Mouse (Mus musculus) limb, embryonic 15.5 days (tissue): ENCODE results near the gene Coq10a. TPM values are rescaled to one million over a fixed set of nuclear protein-coding genes. Genes with fewer than 3 reads are reported as not detected.

Experiments
- ATAC-seq: fragments of 200-750 bp; cut with Nextera tagmentation; 2 replicates; pipeline ENCODE4 v1.8.0; 2017; ENCODE audit warnings: low read depth, moderate TSS enrichment; ENCODE audit not compliant: insufficient number of reproducible peaks, low FRiP score, low TSS enrichment
- H3K27ac ChIP-seq: fragments of 300-500 bp; sonication (generic); 2 replicates; pipeline ENCODE4 v1.5.1; 2015; ENCODE audit warnings: moderate library complexity, mild to moderate bottlenecking, inconsistent platforms
- H3K27me3 ChIP-seq: fragments of 300-500 bp; sonication (generic); 2 replicates; pipeline ENCODE4 v1.6.1; 2015; ENCODE audit warnings: inconsistent platforms
- H3K36me3 ChIP-seq: fragments of 300-500 bp; sonication (generic); 2 replicates; pipeline ENCODE4 v1.6.1; 2015; ENCODE audit warnings: inconsistent platforms
- H3K4me1 ChIP-seq: fragments of 300-500 bp; sonication (generic); 2 replicates; pipeline ENCODE4 v1.6.1; 2015; ENCODE audit warnings: inconsistent platforms
- H3K4me2 ChIP-seq: fragments of 300-500 bp; sonication (generic); 2 replicates; pipeline ENCODE4 v1.6.1; 2015; ENCODE audit warnings: mild to moderate bottlenecking, inconsistent platforms
- H3K4me3 ChIP-seq: fragments of 300-500 bp; sonication (generic); 2 replicates; pipeline ENCODE4 v1.5.1; 2015; ENCODE audit warnings: mild to moderate bottlenecking, inconsistent platforms
- H3K9ac ChIP-seq: fragments of 300-500 bp; sonication (generic); 2 replicates; pipeline ENCODE4 v1.6.1; 2015; ENCODE audit warnings: inconsistent platforms
- H3K9me3 ChIP-seq: fragments of 300-500 bp; sonication (generic); 2 replicates; pipeline ENCODE4 v1.6.1; 2016; ENCODE audit warnings: inconsistent platforms
- WGBS: fragments of 180-500 bp; shearing (Covaris S2); methylation state at CpG from one replicate; pipeline ENCODE4 v1.1.7; 2015; 5-methylcytosine and 5-hydroxymethylcytosine counted together
- microRNA-seq: library from miRNA; unstranded; fragments of <30 nt; microRNA quantifications from one replicate; pipeline ENCODE4, GENCODE M21; 2016
- polyA plus RNA-seq: library from polyadenylated mRNA; unstranded; fragments of >200 nt; fragmentation: Nextera tagmentation; extraction: Ambion mirVana; gene quantifications from 2 replicates; pipeline ENCODE4 v1.2.1, GENCODE M21; 2015

The Coq10a gene
- polyA plus RNA-seq, 1 experiment from 2014 or later: 13.4 TPM

DNA sequence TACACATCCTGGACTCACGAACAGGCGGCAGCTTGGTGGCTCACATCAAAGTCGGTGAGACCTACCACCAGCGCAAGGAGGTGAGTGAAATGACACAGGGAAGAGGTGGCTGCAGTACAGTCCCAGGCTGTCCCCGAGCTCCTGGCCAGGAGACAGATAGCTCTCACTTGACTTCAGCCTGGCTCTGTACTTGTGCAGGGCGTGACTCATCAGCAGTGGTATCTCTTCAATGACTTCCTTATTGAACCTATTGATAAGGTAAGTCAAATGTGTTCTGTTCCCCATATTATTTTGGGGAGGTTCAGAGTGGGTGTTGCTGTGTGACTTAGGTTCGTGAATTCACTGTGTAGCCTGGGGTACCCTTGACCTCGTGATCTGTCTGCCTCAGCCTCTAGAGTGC is 53.2 kb downstream of the Coq10a start:
- Histone ChIP-seq H3K27me3 (no peaks in the 10 kb centered on the region), H3K4me3 (no peak overlapping the region), H3K9me3 (no peaks in the 10 kb centered on the region), H3K4me2 (no peak overlapping the region), H3K9ac (no peak overlapping the region), H3K4me1 (no peaks in the 10 kb centered on the region), H3K27ac (no peak overlapping the region), H3K36me3 (peaks cover 83% of the 10 kb centered on the region)
- 93% methylated on average over 8 of the region's 8 CpGs for WGBS
- no peak for ATAC-seq

Small RNA genes within 50 kb of the gene (microRNA-seq; reads per million reads assigned to microRNA genes)
- not detected for gene Gm25361
- gene Gm26308: not detected
- not detected for gene Mir6914
- 1.6 reads per million for gene Mir6915

Other genes with a start within 250 kb of the Coq10a start
- gene Rbms2, start 188.7 kb downstream of the Coq10a start, polyA plus RNA-seq: 42.2 and 43.8 TPM in 2 replicates
- 1.8 TPM in 2 replicates for gene Gls2, start 174.5 kb downstream of the Coq10a start, polyA plus RNA-seq
- 34.2 and 36.3 TPM in 2 replicates for gene Spryd4, start 157.2 kb downstream of the Coq10a start, polyA plus RNA-seq
- 0.12 and 0.26 TPM in 2 replicates for gene Mip, start 143.2 kb downstream of the Coq10a start, polyA plus RNA-seq
- gene Timeless, start 136.9 kb downstream of the Coq10a start, polyA plus RNA-seq: 46.2 and 46.9 TPM in 2 replicates
- gene Apon, start 114.9 kb downstream of the Coq10a start, polyA plus RNA-seq: 0.25 and 0.47 TPM in 2 replicates
- 0.22 and 0.27 TPM in 2 replicates for gene Apof, start 100.3 kb downstream of the Coq10a start, polyA plus RNA-seq
- gene Stat2, start 98.4 kb downstream of the Coq10a start, polyA plus RNA-seq: 12.2 and 13.3 TPM in 2 replicates
- gene Il23a, start 70.2 kb downstream of the Coq10a start, polyA plus RNA-seq: 0.17 and 0.20 TPM in 2 replicates
- gene Pan2, start 65.7 kb downstream of the Coq10a start, polyA plus RNA-seq: 25.1 and 25.2 TPM in 2 replicates
- gene Cnpy2, start 46.5 kb downstream of the Coq10a start, polyA plus RNA-seq: 347 and 355 TPM in 2 replicates
- gene Cs, start 31.3 kb downstream of the Coq10a start, polyA plus RNA-seq: 173 and 189 TPM in 2 replicates
- gene Ankrd52, start 8.1 kb upstream of the Coq10a start, polyA plus RNA-seq: 11.0 and 11.3 TPM in 2 replicates
- gene Slc39a5, start 32.2 kb upstream of the Coq10a start, polyA plus RNA-seq: 0.42 TPM in 1 of 2 replicates, not detected in the other
- gene Nabp2, start 42.5 kb upstream of the Coq10a start, polyA plus RNA-seq: 60.1 and 62.1 TPM in 2 replicates
- gene Rnf41, start 42.7 kb upstream of the Coq10a start, polyA plus RNA-seq: 40.8 and 42.9 TPM in 2 replicates
- gene Smarcc2, start 90.3 kb upstream of the Coq10a start, polyA plus RNA-seq: 80.7 and 84.4 TPM in 2 replicates
- 1,269 and 1,341 TPM in 2 replicates for gene Myl6, start 125.1 kb upstream of the Coq10a start, polyA plus RNA-seq
- gene Myl6b, start 129.7 kb upstream of the Coq10a start, polyA plus RNA-seq: 4.7 and 7.4 TPM in 2 replicates
- gene Esyt1, start 156.9 kb upstream of the Coq10a start, polyA plus RNA-seq: 42.8 and 44.9 TPM in 2 replicates
- gene Zc3h10, start 178.8 kb upstream of the Coq10a start, polyA plus RNA-seq: 13.2 and 15.4 TPM in 2 replicates
- 3,349 and 4,229 TPM in 2 replicates for gene Rpl41, start 180.3 kb upstream of the Coq10a start, polyA plus RNA-seq
- gene Pa2g4, start 197.0 kb upstream of the Coq10a start, polyA plus RNA-seq: 194 and 209 TPM in 2 replicates
- gene Erbb3, start 220.7 kb upstream of the Coq10a start, polyA plus RNA-seq: 20.4 and 20.8 TPM in 2 replicates